ENCODE assay signal across 7 mouse cellular contexts in genomic region chr2:78048030-78048705, GRCm38 (mm10).
A peak's percentile ranks its signal among the peaks of the same experiment; 100 is the strongest.
DNase-seq lines count a peak whose midpoint lies in the region; ATAC-seq and TF ChIP-seq lines count a peak whose summit lies in the region.

No protein-coding gene starts in this region.

- peak; percentile 61; the same call in 1 of the 2 replicates for ATAC-seq in lung, embryonic 14.5 days (ENCODE audit: insufficient read depth)
- ATAC-seq in forebrain, embryonic 15.5 days (replicated peaks): peak; percentile 75
- ATAC-seq in limb, embryonic 13.5 days (ENCODE audit: low FRiP score, low read depth): no peak

- TF ChIP-seq CTCF in lung, embryonic 14.5 days (IDR thresholded peaks at IDR 0.05; ENCODE audit: low read depth): peak; percentile 72

- no peak overlapping the region for H3K9ac ChIP-seq in lung, embryonic 14.5 days
- H3K9ac ChIP-seq in forebrain, embryonic 15.5 days (replicated peaks): no peak overlapping the region; the same call in 1 of the 2 replicates
- H3K9ac ChIP-seq in limb, embryonic 13.5 days: no peak overlapping the region

- no peaks in the 10 kb centered on the region for H3K9me3 ChIP-seq in lung, embryonic 14.5 days (ENCODE audit: low read depth, low read length)
- no peaks in the 10 kb centered on the region for H3K9me3 ChIP-seq in forebrain, embryonic 15.5 days
- H3K9me3 ChIP-seq in limb, embryonic 13.5 days: no peaks in the 10 kb centered on the region

- H3K36me3 ChIP-seq in lung, embryonic 14.5 days (ENCODE audit: insufficient read depth): no peaks in the 10 kb centered on the region
- no peaks in the 10 kb centered on the region for H3K36me3 ChIP-seq in forebrain, embryonic 15.5 days
- H3K36me3 ChIP-seq in limb, embryonic 13.5 days: no peaks in the 10 kb centered on the region

- peak overlapping the region; percentile 56 for H3K4me2 ChIP-seq in lung, embryonic 14.5 days
- H3K4me2 ChIP-seq in forebrain, embryonic 15.5 days (replicated peaks): peak overlapping the region; percentile 43
- H3K4me2 ChIP-seq in limb, embryonic 13.5 days (replicated peaks): peak overlapping the region; percentile 58

- H3K4me3 ChIP-seq in lung, embryonic 14.5 days (ENCODE audit: low read depth, low read length): no peak overlapping the region
- no peak overlapping the region for H3K4me3 ChIP-seq in forebrain, embryonic 15.5 days
- H3K4me3 ChIP-seq in limb, embryonic 13.5 days: no peak overlapping the region

- no peaks in the 10 kb centered on the region for H3K4me1 ChIP-seq in lung, embryonic 14.5 days (ENCODE audit: insufficient read depth)
- peaks cover 14% of the 10 kb centered on the region for H3K4me1 ChIP-seq in forebrain, embryonic 15.5 days
- H3K4me1 ChIP-seq in limb, embryonic 13.5 days: peaks cover 10% of the 10 kb centered on the region

- DNase-seq in lung, embryonic 14.5 days: peak; percentile 91
- DNase-seq in lung, adult 18-20 months: no peak
- peak; percentile 48 for DNase-seq in adipocyte (ENCODE audit: low spot score)
- DNase-seq in retina, postnatal 7 days (ENCODE audit: low read depth, low spot score): peak; percentile 45
- no peak for DNase-seq in urinary bladder, adult 18-20 months (ENCODE audit: low spot score in 2 of 2)

- no peak overlapping the region for H3K27ac ChIP-seq in lung, embryonic 14.5 days (ENCODE audit: low read depth)
- H3K27ac ChIP-seq in forebrain, embryonic 15.5 days (replicated peaks): 0 out of 2 replicates have a peak overlapping the region, but pooled peaks have one; percentile 3
- H3K27ac ChIP-seq in limb, embryonic 13.5 days: no peak overlapping the region

- 32% methylated on average over 11 of the region's 11 CpGs for WGBS in lung, embryonic 14.5 days
- 33% methylated on average over 11 of the region's 11 CpGs for WGBS in forebrain, embryonic 15.5 days
- WGBS in limb, embryonic 13.5 days: 45% methylated on average over 11 of the region's 11 CpGs

- no peaks in the 10 kb centered on the region for H3K27me3 ChIP-seq in lung, embryonic 14.5 days (ENCODE audit: insufficient read depth, low read length)
- no peaks in the 10 kb centered on the region for H3K27me3 ChIP-seq in forebrain, embryonic 15.5 days
- H3K27me3 ChIP-seq in limb, embryonic 13.5 days: peaks cover 7% of the 10 kb centered on the region; the same call in 1 of the 2 replicates

Comparison
In these comparisons a context has a peak if more than half of its experiments do, and no peak if none do; other contexts are left out.
1. DNase-seq: peak in lung, embryonic 14.5 days (single experiment), adipocyte (single experiment) and retina, postnatal 7 days (single experiment); none in lung, adult 18-20 months (0 of 2) and urinary bladder, adult 18-20 months (0 of 2).
2. Peak in every context shown above with its lines, with median percentiles within 50 percentile points of each other: H3K4me2 ChIP-seq.